Mouse (Mus musculus): ENCODE data around the gene Syt6.

The Syt6 gene

DNA sequence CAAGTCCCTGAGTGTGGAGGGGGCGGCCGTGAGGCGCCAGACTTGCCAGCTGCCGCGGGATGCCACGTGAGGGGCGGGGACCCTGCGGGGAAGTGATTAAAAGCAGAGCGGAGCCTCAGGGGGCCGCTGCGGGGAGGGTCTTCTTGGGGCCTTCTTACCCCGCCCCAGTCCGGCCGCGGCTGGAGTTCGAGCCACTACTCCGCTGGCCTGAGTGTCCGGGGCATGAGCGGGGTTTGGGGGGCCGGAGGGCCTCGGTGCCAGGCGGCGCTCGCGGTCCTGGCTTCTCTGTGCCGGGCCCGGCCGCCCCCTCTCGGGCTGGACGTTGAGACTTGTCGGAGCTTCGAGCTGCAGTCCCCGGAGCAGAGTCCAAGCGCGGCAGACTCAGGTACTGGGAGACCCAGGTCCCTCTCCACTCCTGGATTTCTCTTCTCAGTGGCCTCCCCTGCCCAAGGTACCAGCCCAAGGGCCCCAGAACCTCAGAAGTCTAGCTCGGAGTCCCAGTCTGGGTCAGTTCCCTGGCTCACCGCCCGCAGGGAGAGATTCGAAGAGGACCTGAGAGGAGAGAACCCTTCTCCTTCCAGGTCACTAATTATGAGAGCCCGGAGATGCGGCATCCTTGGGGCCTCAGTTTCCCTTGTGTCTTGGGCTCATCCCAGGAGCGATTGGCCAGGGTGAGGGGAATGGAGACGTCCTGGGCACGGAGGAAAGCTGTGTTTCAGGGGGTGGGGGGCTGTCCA, at the start of gene Syt6:
Gene Syt6, plus strand, starts transcription at position 76 of the 737 bp plus-strand sequence.
- no peak for DNase-seq (ENCODE audit: low spot score)

- DNase-seq (ENCODE audit: low spot score): no peak
Measured at GRCm38 (mm10) chr3:103526201-103526704, 48.8 kb upstream of the Syt6 start.

DNA sequence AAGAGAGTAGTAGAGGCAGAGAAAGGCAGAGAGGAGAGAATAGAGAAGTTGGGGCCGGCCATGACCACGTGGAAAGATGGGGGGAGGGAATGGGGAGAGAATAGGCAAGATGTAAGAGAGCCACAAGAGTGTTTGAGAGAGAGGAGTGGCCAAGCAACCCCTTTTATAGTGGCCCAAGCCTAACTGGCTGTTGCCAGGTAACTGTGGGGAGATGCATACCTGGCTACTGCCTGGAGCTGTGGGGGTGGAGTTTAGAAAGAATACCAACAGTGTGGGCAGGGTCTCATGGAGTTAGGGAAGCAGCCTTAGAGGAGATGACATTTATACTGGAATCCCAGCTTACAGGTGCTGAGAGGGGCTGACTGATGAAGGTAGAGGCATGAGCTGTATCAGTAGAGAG, 48.2 kb upstream of the Syt6 start:
- no peak for DNase-seq (ENCODE audit: low spot score)

- DNase-seq (ENCODE audit: low spot score): no peak
Measured at GRCm38 (mm10) chr3:103534036-103534435, 41.0 kb upstream of the Syt6 start.

DNA sequence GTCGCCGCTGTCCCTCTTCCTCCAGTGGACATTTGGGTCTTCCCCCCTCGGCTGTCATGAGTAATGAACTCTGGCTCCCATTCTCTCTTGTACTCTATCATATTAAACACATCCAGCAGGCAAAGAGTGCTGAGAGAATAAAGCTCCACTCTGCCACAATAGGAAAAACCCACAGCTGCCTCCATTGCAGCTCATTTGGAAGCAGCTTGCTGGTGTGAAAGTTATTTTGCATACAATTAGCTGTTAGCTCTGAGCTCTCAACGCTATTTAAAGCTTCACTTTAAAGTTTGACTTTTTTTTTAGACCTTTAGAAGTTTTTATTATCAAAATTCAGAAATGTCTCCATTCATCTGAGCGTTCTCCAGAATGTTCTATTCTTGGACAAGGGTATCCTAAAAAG, 39.8 kb upstream of the Syt6 start:
- DNase-seq (ENCODE audit: low spot score): no peak

DNA sequence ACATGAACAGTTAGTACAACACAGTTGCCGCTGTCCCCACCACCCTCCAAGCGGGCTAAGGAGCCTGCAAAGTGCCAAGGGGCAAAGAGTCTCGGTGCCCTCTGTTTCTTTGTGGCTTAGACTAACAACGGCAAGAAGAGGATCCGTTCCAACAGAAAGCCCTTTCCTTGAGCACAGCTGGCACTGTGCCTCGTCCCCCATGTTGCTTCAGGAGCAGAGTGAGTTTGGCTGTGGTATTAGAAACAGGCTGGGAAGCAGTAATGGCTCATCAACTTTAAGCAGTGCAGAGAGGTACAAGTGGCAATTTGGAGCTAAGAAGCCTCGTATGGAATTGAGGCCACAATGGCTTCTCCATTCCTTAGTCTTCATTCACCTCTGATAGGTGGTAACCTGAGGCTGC, 35.9 kb upstream of the Syt6 start:
- DNase-seq (ENCODE audit: low spot score): no peak

DNA sequence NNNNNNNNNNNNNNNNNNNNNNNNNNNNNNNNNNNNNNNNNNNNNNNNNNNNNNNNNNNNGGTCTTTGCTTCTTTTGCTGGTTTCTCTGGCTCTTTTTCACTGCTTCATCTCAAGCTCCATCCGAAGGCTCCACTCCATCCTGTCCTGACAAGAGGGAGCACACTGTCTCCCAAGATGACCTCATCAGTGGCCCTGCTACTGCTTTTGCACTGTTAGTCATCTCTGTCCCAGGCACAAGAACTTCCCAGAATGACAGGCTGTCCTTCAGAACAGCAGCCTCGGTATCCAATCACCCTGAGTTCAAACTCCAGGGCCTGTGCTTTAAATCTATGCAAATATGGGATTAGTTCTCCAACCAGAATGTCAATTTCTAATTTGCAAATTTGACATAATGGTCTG, 28.9 kb upstream of the Syt6 start:
- no peak for DNase-seq (ENCODE audit: low spot score)

GRCm38 (mm10) chr3:103546626-103547025, 28.4 kb upstream of the Syt6 start:
- DNase-seq (ENCODE audit: low spot score): no peak

GRCm38 (mm10) chr3:103550236-103550635, 24.8 kb upstream of the Syt6 start:
- no peak for DNase-seq (ENCODE audit: low spot score)

GRCm38 (mm10) chr3:103567226-103567625, 7.8 kb upstream of the Syt6 start:
- no peak for DNase-seq (ENCODE audit: low spot score)

- no peak for DNase-seq (ENCODE audit: low spot score)
Measured at GRCm38 (mm10) chr3:103572526-103572925, 2.5 kb upstream of the Syt6 start.

DNA sequence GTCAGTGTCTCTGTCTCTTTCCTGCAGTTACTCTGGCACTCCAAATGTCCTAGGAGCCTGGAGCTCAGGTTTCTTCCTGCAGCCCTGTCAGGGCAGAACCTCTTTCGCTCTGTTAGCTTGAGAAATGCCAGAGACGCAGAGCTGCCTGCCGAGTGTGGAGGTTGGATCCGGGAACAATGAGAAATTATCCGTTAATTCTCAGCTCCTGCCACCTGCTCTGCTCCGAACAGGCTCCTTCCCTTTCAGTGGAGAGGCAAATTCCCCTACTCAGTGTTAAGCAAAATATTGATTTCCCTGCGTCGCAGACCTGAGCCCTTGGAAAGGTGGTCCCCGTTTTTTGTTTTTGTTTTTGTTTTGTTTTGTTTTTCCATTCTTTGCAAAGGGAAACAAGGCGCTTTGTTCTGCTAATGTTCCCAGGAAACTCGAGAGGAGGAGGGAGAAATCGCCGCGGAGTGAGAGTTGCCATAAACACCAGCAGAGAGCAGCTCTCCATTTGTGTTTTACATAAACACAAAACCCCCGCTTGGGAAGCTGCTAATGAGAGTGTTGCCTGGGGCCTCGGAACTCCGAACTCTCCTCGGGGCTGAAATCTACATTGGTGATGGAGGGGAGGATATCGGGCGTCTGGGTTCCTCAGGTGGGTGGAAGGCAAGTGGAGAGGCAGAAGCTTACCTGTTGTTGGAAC, 1.8 kb upstream of the Syt6 start:
- DNase-seq (ENCODE audit: low spot score): no peak

GRCm38 (mm10) chr3:103573791-103574166, 1.3 kb upstream of the Syt6 start:
- DNase-seq (ENCODE audit: low spot score): no peak

- DNase-seq (ENCODE audit: low spot score): no peak
Measured at GRCm38 (mm10) chr3:103574566-103575155, 370 bp upstream of the Syt6 start.

GRCm38 (mm10) chr3:103575893-103576641, 1.0 kb downstream of the Syt6 start:
- DNase-seq (ENCODE audit: low spot score): no peak

DNA sequence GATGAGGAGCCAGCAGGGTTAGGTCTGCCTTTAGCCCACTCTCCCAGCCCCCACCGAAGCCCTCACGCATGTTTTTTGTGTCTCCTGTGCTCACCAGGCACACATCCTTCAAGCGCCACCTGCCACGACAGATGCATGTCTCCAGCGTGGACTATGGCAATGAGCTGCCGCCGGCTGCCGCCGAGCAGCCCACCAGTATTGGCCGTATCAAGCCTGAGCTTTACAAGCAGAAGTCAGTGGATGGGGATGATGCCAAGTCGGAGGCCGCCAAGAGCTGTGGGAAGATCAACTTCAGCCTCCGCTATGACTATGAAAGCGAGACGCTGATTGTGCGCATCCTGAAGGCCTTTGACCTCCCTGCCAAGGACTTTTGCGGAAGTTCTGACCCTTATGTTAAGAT, 12.1 kb downstream of the Syt6 start:
- no peak for DNase-seq (ENCODE audit: low spot score)

- no peak for DNase-seq (ENCODE audit: low spot score)
Measured at GRCm38 (mm10) chr3:103587672-103588071, 12.6 kb downstream of the Syt6 start.

DNA sequence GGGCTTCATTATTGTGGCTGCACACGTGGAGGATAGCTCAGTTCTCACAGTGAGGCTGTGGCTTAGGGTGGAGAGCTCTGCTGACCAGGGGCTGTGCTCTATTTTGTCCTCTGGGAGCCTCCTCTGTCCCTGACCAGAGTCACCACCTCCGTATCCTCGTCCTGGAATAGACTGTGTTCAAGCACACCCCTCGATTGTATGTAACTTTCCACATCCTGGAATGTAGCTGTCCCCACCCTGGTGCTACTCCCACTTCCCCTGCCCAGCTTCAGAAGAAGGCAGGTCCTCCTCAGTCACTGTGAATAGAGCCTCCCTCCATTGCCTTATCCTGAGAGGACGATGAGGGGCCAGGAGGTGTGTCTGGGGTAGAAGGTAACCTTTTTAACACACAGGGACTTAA, 14.6 kb downstream of the Syt6 start:
- no peak for DNase-seq (ENCODE audit: low spot score)

DNA sequence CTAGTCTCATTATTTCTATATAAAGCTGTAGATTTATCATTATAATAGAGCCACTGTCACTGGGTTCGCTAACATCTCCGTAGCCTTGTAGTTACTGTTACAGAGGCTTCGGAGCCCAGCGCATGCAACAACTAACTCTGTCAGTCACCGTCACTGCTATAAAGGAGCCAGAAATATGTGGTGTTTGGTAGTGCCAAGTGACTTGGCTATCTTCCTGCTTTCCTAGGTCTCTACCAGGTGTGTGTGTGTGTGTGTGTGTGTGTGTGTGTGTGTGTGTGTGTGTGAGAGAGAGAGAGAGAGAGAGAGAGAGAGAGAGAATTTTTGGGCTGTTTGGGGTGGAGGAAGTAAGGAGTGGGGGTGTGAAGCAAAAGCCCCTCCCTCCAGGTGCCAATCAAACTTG, 17.6 kb downstream of the Syt6 start:
- DNase-seq (ENCODE audit: low spot score): no peak

GRCm38 (mm10) chr3:103593631-103594030, 18.6 kb downstream of the Syt6 start:
- no peak for DNase-seq (ENCODE audit: low spot score)

- no peak for DNase-seq (ENCODE audit: low spot score)
Measured at GRCm38 (mm10) chr3:103595271-103595810, 20.3 kb downstream of the Syt6 start.

GRCm38 (mm10) chr3:103597586-103597985, 22.6 kb downstream of the Syt6 start:
- no peak for DNase-seq (ENCODE audit: low spot score)

Measured in urinary bladder, postnatal 10 days (tissue).